Mouse (Mus musculus) yolk sac, embryonic 10.5 days (tissue): ENCODE measurements around the gene Cnnm2.

Experiments used
- DNase-seq: peaks from one replicate; pipeline ENCODE4 v3.0.0-alpha.2; 2017; ENCODE audit warnings: low spot score

Gene Cnnm2

DNA sequence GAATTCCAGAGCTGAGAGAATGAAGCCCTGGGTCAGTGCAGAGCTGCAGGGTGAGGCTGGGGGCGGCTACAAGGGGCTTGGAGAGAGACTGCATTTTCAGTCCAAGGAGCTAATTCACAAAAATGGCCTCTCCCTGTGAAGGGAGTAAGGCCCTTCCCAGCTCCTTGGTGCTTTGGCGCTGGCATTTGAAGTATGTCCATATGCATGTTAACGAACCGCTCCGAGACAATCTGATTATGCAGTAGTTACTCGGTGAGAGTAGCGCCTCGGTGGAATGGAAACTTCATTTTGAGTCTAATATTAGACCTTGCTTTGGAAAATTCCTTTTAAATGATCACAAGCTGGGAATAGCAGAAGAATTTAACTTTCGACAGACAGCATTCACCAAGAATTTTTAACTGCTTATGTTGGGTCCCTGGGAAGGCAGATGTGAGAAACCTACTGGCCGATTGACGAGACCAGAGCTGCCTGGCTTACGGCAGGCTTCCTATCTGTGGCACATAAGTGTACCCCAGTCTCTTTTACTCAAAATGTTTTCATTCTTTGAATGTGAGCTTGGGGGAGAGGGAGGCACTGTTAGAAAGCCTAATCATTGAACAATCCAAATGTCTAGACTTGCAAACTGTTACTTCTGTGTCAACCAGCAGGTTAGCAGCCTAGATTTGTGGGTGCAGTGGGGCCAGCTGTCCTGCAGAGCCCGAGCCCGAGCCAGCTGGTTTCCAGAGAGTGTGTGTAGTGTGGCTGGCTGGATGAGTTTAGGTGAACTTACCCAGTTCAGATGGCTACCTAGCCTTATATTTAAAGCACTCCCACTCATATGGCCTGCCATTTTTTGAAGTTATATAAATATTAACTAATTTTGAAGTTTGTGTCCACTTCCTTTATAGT is 87.2 kb downstream of the Cnnm2 start:
- no peak for DNase-seq

- DNase-seq: peak; percentile 46
Measured at GRCm38 (mm10) chr19:46849443-46849997, 88.1 kb downstream of the Cnnm2 start.

GRCm38 (mm10) chr19:46856232-46856631 is 94.8 kb downstream of the Cnnm2 start:
- DNase-seq: no peak

- DNase-seq: no peak
Measured at GRCm38 (mm10) chr19:46856780-46857179, 95.4 kb downstream of the Cnnm2 start.

GRCm38 (mm10) chr19:46857277-46857989 is 96.0 kb downstream of the Cnnm2 start:
- DNase-seq: no peak

DNA sequence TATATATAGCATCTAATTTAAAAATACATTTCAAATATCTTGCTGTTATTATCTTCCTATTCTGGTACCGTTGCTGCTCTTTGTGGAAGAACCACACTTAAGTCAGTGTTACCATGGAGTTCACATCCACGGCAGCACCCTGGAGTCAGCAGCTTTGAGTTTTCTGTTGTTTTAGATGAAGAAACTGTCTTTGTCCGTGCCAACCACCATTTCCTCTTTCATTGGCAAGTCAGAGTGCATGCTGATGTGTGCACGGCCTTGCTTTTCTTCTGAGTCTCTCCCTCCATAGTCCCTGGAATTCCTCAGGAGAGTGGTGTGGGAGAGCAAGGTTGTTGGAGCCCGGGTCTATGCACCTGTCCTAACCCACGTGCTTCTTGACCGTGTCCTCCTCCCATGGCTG is 96.8 kb downstream of the Cnnm2 start:
- DNase-seq: no peak

GRCm38 (mm10) chr19:46862556-46862955 is 101.2 kb downstream of the Cnnm2 start:
- DNase-seq: no peak

DNA sequence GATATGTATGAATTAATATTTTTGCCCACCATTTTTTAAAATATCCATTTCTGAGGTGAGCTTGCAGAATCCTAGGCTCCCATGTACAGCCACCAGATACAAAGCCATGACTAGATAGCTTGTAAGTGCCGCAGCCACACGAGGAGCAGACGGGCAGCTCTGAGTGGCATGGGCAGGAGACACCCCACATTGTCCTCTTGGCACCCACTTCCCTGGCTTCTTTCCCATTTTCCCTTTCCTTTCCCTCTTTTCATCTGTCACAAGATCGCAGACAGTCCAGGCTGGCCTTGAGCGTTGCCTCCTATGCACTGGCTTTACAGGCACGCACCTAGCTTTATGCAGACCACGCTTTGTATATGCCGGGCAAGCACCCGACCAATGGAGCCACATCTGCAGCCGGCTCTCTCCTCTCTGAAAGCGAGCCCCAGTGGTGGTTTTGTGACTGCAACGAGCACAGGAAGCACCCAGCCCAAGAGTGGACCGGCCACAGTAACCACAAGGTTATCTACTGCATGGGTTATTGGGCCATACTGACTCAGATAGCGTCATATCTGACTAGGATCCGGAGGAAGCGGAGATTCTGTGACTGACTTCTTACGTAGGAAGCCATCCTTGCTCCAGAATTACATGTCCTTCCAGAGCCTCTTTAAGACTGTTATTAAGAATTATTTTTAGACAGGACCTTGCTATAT is 102.0 kb downstream of the Cnnm2 start:
- DNase-seq: no peak

GRCm38 (mm10) chr19:46864079-46864478 is 102.7 kb downstream of the Cnnm2 start:
- no peak for DNase-seq

DNA sequence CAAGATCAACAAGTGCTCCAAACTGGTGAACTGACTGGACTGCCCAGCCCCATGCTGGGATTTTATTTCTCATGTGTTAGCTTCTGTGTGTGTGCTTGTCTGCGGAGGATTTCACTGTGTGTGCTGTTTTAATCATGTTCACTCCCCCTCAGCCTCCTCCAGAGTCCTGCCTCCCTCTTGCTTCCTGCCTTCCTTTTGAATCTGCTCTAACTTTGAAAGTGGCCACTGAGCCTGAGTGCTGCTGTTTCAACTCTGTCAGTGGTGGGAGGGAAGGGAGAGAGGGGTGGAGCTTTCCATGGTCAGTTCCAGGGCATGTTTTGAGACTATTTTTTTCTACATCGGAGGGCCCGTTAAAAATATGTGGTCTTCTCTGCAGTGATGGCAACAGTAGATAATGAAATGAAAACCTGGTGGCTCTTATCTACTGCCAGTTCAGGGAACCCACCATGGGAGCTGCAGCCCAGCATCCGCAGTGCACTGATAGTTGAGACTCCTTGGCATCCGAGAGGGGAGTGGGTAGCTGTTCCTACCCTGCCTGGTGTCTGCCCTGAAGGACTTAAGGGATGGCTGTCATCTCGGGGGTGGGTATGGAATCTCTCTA is 103.4 kb downstream of the Cnnm2 start:
- no peak for DNase-seq

GRCm38 (mm10) chr19:46865381-46865780 is 104.0 kb downstream of the Cnnm2 start:
- DNase-seq: no peak

DNA sequence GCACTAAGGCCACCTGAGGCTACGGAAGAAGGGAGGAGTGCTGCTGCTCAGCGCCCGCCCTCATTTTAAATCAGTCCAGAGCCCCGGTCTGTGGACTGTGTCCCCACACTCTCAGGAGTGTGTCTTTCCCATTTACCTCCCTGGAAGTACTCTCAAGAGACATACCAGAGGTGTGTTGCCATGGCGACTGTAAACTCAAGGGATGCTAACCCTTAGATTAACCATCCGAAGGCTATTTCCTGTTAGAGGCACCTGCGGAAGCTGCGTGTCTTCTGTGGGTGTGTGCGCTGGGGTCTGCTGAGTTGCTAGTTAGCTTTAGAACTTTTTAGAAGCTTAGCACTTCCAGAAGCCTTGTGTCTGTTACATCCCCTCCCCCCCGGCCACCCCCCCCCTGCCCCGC is 107.7 kb downstream of the Cnnm2 start:
- DNase-seq: no peak

- peak; percentile 59 for DNase-seq
Measured at GRCm38 (mm10) chr19:46869526-46869925, 108.1 kb downstream of the Cnnm2 start.

DNA sequence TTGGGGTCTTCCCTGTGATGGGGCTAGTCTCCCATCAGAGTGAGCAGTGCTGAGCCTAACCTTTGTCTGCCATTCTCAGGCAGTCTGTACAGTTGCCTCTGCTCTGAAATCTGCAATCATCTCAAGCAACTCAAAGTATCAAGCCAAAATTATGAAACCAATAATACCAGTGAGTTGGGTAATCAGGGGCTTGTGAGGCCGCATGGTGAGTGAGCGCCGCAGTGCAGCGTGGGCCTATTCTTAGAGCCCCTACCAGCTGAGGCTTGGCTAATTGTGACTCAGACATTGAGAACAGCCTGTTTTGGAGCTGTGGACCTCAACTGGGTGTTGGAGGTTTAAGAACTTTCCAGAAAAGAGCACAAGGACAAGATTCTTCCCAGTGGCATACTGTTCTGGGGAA is 109.7 kb downstream of the Cnnm2 start:
- DNase-seq: no peak

DNA sequence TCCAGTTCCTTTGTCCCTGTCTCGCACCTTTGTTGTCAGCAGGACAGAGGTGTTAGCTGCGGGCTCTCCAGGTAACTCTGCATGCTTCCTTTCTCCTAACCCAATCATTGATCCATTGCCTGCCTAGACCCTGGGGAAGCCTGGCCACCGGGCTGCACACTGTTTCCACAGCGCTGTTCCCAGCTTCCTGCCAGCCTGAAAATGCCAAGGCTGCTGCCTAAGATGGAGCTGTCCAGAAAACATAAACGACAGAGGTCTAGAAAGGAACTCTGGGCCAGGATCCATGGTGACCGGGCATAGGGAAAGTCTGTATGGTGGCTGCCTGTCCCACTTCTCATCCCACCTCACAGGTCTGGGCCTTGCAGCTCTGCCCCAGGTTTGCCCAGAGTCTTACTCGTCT is 110.3 kb downstream of the Cnnm2 start:
- DNase-seq: no peak

- no peak for DNase-seq
Measured at GRCm38 (mm10) chr19:46873924-46874323, 112.5 kb downstream of the Cnnm2 start.

DNA sequence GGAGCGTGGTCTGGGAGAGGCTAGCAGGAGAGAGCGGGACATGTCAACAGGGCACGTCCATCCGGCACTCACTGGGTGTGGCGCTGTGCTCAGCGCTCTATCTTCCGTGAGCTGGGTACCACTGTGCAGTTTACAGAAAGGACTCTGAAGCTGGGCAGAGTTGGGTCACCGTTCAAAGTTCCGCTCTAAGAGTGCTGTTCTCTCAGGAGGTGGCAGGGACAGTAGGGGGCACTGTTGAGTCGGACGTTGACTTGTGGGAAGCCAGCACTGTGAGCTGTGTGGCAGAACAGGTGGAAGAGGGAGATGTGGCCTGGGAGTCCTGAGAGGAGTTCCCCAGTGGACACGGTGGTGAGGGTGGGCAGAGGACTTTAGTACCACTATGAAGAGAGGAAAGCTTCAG is 114.4 kb downstream of the Cnnm2 start:
- DNase-seq: peak; percentile 58

DNA sequence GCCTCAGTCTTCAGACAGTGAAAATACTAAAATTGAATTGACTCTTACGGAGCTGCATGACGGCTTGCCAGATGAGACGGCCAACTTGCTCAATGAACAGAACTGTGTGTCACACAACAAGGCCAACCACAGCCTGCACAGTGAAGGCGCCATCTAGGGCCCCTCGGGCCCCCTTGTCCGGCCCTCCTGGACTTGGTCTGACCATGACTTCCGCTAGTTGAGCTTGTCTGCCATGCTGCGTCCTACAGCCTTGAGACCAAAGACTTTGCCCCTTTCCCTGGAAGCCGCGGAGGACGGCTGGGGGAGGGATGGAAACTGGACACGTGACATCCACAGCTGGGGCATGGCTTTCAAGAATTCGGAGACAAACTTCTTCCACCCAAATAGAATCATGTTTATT is 116.5 kb downstream of the Cnnm2 start:
- DNase-seq: peak; percentile 60

DNA sequence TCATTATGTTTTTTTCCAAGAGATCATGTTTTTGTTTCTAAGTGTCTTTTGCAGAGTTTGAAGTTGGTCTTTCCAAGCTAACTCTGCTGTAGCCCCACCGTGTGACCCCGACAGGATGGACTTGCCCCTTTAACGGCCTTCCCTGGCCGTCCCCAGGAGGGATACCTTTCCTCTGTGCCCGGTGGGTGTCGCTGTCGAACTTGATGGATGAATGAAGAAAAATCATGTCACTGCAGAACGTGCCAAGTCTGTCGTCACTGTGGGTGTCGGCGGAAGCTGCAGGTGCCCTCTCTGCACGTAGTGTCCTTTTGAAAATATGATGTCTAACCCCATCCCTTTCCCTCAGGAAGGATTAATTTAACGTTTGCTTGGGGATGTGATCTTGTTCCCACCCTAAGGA is 117.0 kb downstream of the Cnnm2 start:
- DNase-seq: peak; percentile 52

- no peak for DNase-seq
Measured at GRCm38 (mm10) chr19:46879876-46880275, 118.5 kb downstream of the Cnnm2 start.

DNA sequence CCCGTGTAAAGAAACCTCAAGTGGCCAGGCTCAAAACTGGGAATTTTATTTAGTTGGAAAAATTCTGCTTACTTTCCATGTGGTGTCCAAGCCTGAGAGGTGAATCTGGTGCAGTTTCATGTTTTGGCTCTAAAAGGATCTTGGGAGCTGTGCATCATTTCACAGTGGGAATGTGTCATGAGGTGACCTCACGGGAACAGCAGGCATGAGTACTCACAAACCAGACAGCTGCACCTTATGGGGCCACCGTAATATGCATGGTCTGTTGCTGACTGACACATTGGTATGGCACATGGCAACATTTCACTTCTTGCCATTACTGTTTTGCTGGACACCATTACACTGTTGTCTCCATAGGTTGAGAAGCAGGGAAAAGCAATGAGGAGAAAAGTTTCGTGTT is 124.0 kb downstream of the Cnnm2 start:
- DNase-seq: no peak

GRCm38 (mm10) chr19:46886826-46887225 is 125.4 kb downstream of the Cnnm2 start:
- no peak for DNase-seq
